Mouse (Mus musculus): ENCODE measurements around the gene Swap70.

- no peak for TF ChIP-seq EP300 (IDR thresholded peaks at IDR 0.05; ENCODE audit: insufficient read depth, low read depth, low read length)
- TF ChIP-seq POLR2A (IDR thresholded peaks at IDR 0.05; ENCODE audit: insufficient read depth, low read depth, low read length): no peak
- no peak for TF ChIP-seq CTCF (IDR thresholded peaks at IDR 0.05)
These were observed 61.3 kb downstream of the Swap70 start for GRCm38 (mm10) chr7:110282797-110283196.

Measured in heart, adult 2 months (tissue).